Mouse (Mus musculus) forebrain, embryonic 10.5 days (tissue): ENCODE data around the gene Gm9747. TPM values are rescaled to one million over a fixed set of nuclear protein-coding genes. Genes with fewer than 3 reads are reported as not detected.

Experiments
- polyA plus RNA-seq: library from polyadenylated mRNA; unstranded; fragments of >200 nt; fragmentation: Nextera tagmentation; extraction: Ambion mirVana; gene quantifications from 2 replicates; pipeline ENCODE4 v1.2.1, GENCODE M21; 2016

Gm9747 gene
- polyA plus RNA-seq, 1 experiment from 2014 or later = 31.1 TPM

Other genes starting within 250 kb of the Gm9747 start
- gene Irs1, start 58.3 kb downstream of the Gm9747 start, polyA plus RNA-seq = 11.3 and 11.8 TPM in 2 replicates
- 10.2 and 10.6 TPM in 2 replicates for gene Rhbdd1, start 83.3 kb downstream of the Gm9747 start, polyA plus RNA-seq